Mouse (Mus musculus): ENCODE data around the gene Dido1. TPM values are rescaled to one million over a fixed set of nuclear protein-coding genes. Genes with fewer than 3 reads are reported as not detected.

The Dido1 gene
- 21.8 and 24.1 TPM in 2 replicates for polyA plus RNA-seq (2015; fragmentation: Nextera tagmentation; extraction: Ambion mirVana)

GRCm38 (mm10) chr2:180709923-180710272, at the start of gene Dido1, which contains the start of gene Gid8:
Gene Dido1, minus strand, starts transcription at chr2:180709999.
Gene Gid8, plus strand, starts transcription at chr2:180710117.
- Histone ChIP-seq H3K27me3 (no peaks in the 10 kb centered on the region), H3K36me3 (peaks cover 18% of the 10 kb centered on the region), H3K4me2 (peak within 1 kb of the TSS; percentile 93), H3K27ac (replicated peaks) (peak within 1 kb of the TSS; percentile 86), H3K4me3 (peak within 1 kb of the TSS; percentile 98), H3K9ac (peak within 1 kb of the TSS; percentile 98), H3K4me1 (replicated peaks) (peaks cover 39% of the 10 kb centered on the region), H3K9me3 (no peaks in the 10 kb centered on the region)
- under 1% methylated on average over 40 of the region's 43 CpGs for WGBS
- ATAC-seq (ENCODE audit: low read depth), result peak; percentile 93

- 28% methylated on average over 15 of the region's 15 CpGs for WGBS
- Histone ChIP-seq H3K4me2 (peak overlapping the region; percentile 7; the same call in 1 of the 2 replicates), H3K9ac (no peak overlapping the region), H3K27ac (replicated peaks) (peak overlapping the region; percentile 65), H3K36me3 (no peaks in the 10 kb centered on the region), H3K27me3 (peaks cover 14% of the 10 kb centered on the region), H3K4me1 (replicated peaks) (peaks cover 21% of the 10 kb centered on the region), H3K4me3 (no peak overlapping the region), H3K9me3 (no peaks in the 10 kb centered on the region)
- peak; percentile 80 for ATAC-seq (ENCODE audit: low read depth)
Measured at GRCm38 (mm10) chr2:180758513-180759263, 48.9 kb upstream of the Dido1 start.

GRCm38 (mm10) chr2:180756786-180757185, 47.0 kb upstream of the Dido1 start:
- Histone ChIP-seq H3K27ac (replicated peaks) (no peak overlapping the region), H3K4me2 (no peak overlapping the region), H3K9me3 (no peaks in the 10 kb centered on the region), H3K36me3 (no peaks in the 10 kb centered on the region), H3K4me3 (no peak overlapping the region), H3K4me1 (replicated peaks) (peaks cover 21% of the 10 kb centered on the region), H3K27me3 (peaks cover 27% of the 10 kb centered on the region), H3K9ac (no peak overlapping the region)
- no peak for ATAC-seq (ENCODE audit: low read depth)
- 9% methylated on average over 2 of the region's 2 CpGs for WGBS

- Histone ChIP-seq H3K9ac (no peak overlapping the region), H3K27ac (replicated peaks) (no peak overlapping the region), H3K4me2 (no peak overlapping the region), H3K4me1 (replicated peaks) (peaks cover 21% of the 10 kb centered on the region), H3K4me3 (no peak overlapping the region), H3K36me3 (no peaks in the 10 kb centered on the region), H3K27me3 (peaks cover 27% of the 10 kb centered on the region), H3K9me3 (no peaks in the 10 kb centered on the region)
- ATAC-seq (ENCODE audit: low read depth), result no peak
- 4% methylated on average over 8 of the region's 8 CpGs for WGBS
Measured at GRCm38 (mm10) chr2:180755896-180756295, 46.1 kb upstream of the Dido1 start.

DNA sequence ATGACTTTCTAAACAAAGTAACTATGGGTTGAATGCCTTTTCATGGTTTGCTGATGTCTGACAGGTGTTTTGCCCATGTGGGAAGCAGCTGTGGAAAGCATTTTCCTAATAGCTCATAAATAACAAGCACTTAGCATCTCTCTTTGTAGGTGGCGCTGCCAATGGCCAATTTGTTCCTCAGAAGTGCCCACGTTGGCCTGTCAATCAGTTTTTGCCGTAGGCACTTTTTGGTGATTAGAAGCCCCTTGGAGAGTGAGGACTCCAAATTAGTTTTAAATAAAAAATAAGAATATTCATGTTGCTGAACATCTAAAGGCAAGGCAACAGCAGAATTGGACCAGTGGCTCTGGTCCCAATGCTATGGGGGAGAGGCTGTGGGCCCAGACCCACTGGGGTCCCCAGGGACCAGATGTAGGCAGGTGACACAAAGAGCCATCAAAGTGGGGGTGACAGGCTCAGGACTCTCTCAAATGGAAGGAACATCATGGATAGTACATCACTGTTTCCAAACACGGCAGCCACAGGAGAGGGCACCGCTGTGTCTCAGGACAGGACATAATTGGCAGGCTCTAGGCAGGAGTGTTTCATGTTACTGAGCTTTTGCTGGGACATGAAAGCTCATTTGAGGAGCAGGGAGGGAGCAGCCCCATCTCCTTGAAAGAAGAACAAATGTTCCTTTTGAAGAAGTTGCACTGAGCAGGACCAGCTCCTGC, 45.3 kb upstream of the Dido1 start:
- Histone ChIP-seq H3K27ac (replicated peaks) (no peak overlapping the region), H3K27me3 (peaks cover 27% of the 10 kb centered on the region), H3K4me1 (replicated peaks) (peaks cover 21% of the 10 kb centered on the region), H3K4me2 (no peak overlapping the region), H3K9ac (no peak overlapping the region), H3K36me3 (no peaks in the 10 kb centered on the region), H3K4me3 (no peak overlapping the region), H3K9me3 (no peaks in the 10 kb centered on the region)
- ATAC-seq (ENCODE audit: low read depth), result no peak
- 28% methylated on average over 5 of the region's 5 CpGs for WGBS

GRCm38 (mm10) chr2:180748904-180749303, 39.1 kb upstream of the Dido1 start:
- no peak overlapping the region for H3K4me2 ChIP-seq
- ATAC-seq (ENCODE audit: low read depth), result no peak
- peaks cover 18% of the 10 kb centered on the region for H3K4me1 ChIP-seq (replicated peaks)
- no peaks in the 10 kb centered on the region for H3K9me3 ChIP-seq
- WGBS, result 60% methylated on average over 5 of the region's 5 CpGs
- no peak overlapping the region for H3K4me3 ChIP-seq
- H3K27ac ChIP-seq (replicated peaks), result no peak overlapping the region
- H3K36me3 ChIP-seq, result no peaks in the 10 kb centered on the region
- peaks cover 31% of the 10 kb centered on the region for H3K27me3 ChIP-seq
- no peak overlapping the region for H3K9ac ChIP-seq

DNA sequence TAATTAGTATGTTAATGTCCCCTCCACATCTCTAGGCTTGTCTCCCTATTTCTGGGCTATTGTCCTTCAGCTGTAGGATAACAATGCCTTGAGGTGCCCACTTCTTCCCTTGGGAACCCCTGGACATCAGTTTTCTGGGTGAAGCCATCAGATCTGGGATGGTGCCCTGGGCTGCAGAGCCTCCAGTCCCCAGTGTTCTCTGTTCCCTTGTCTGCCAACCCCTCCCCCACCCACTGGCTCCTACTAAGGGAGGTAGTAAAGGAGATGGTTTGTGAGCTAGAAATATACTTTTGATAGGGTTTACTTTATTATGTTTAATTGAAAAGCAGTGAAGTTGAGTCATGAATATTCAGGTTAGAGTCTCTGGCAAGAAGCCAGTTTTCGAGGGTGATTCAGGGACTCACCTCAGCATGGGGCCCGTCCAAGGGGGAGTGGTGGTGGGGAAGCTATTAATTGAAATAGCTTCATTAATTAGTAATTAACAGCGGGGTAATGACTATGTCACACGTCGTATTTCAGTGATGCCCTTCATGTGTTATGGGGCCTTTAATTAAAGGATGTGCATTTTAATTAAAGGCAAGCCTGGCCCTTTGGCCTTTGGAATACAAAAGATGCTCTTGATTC, 36.9 kb upstream of the Dido1 start:
- H3K36me3 ChIP-seq, result no peaks in the 10 kb centered on the region
- no peak overlapping the region for H3K27ac ChIP-seq (replicated peaks)
- no peak overlapping the region for H3K4me3 ChIP-seq
- H3K4me1 ChIP-seq (replicated peaks), result peaks cover 18% of the 10 kb centered on the region
- H3K27me3 ChIP-seq, result peaks cover 15% of the 10 kb centered on the region
- 12% methylated on average over 5 of the region's 5 CpGs for WGBS
- no peaks in the 10 kb centered on the region for H3K9me3 ChIP-seq
- no peak overlapping the region for H3K4me2 ChIP-seq
- peak; percentile 70 for ATAC-seq (ENCODE audit: low read depth)
- H3K9ac ChIP-seq, result no peak overlapping the region

DNA sequence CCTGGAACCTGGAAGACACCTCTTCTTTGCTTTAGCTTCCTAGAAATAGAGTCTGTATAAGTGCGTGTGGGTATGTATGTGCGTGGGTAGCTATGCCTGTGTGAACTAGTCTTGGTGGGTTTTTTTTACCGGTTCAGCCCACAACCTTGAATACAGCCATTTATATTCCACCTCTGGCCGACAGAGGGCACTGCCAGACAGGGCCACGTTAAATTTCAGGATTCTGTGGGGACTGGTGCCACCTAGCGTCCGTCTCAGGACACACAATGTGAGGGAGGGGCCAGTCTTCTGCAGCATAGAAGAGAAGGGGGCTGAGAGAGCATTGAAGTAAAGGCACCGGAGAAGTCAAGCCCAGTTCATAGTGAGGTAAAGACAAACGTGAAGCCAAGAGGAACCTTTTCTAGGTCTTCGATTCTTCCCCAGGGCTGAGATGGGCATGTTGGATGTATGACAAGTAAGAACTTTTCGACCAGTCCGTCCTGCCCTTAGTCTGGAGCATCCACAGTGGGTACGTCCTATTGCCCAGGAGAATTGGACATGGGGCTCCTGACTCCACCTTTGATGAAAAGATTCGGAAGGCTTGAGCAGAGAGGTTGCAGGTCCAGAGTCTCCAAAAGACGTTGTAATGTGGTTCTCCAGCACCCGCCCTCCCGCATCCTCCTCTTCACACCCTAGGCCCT, 35.6 kb upstream of the Dido1 start:
- WGBS, result 37% methylated on average over 17 of the region's 17 CpGs
- H3K27me3 ChIP-seq, result peaks cover 15% of the 10 kb centered on the region
- ATAC-seq (ENCODE audit: low read depth), result peak; percentile 60
- H3K9ac ChIP-seq, result no peak overlapping the region
- H3K4me1 ChIP-seq (replicated peaks), result peaks cover 18% of the 10 kb centered on the region
- no peaks in the 10 kb centered on the region for H3K9me3 ChIP-seq
- no peak overlapping the region for H3K4me3 ChIP-seq
- H3K4me2 ChIP-seq, result no peak overlapping the region
- no peak overlapping the region for H3K27ac ChIP-seq (replicated peaks)
- no peaks in the 10 kb centered on the region for H3K36me3 ChIP-seq

- no peak for ATAC-seq (ENCODE audit: low read depth)
- Histone ChIP-seq H3K4me2 (no peak overlapping the region), H3K36me3 (no peaks in the 10 kb centered on the region), H3K27me3 (0 out of 2 replicates have a peak, but pooled peaks cover under 1% of the 10 kb centered on the region), H3K4me3 (no peak overlapping the region), H3K27ac (replicated peaks) (no peak overlapping the region), H3K9me3 (no peaks in the 10 kb centered on the region), H3K9ac (no peak overlapping the region), H3K4me1 (replicated peaks) (peaks cover 18% of the 10 kb centered on the region)
- 98% methylated on average over 2 of the region's 2 CpGs for WGBS
Measured at GRCm38 (mm10) chr2:180743321-180743720, 33.5 kb upstream of the Dido1 start.

- Histone ChIP-seq H3K27me3 (no peaks in the 10 kb centered on the region), H3K27ac (replicated peaks) (no peak overlapping the region), H3K9me3 (no peaks in the 10 kb centered on the region), H3K4me2 (no peak overlapping the region), H3K4me3 (no peak overlapping the region), H3K4me1 (replicated peaks) (peaks cover 18% of the 10 kb centered on the region), H3K36me3 (no peaks in the 10 kb centered on the region), H3K9ac (no peak overlapping the region)
- 91% methylated on average over 6 of the region's 6 CpGs for WGBS
- no peak for ATAC-seq (ENCODE audit: low read depth)
Measured at GRCm38 (mm10) chr2:180742820-180743219, 33.0 kb upstream of the Dido1 start.

GRCm38 (mm10) chr2:180741421-180741820, 31.6 kb upstream of the Dido1 start:
- Histone ChIP-seq H3K4me2 (no peak overlapping the region), H3K4me3 (no peak overlapping the region), H3K27me3 (no peaks in the 10 kb centered on the region), H3K36me3 (no peaks in the 10 kb centered on the region), H3K9me3 (no peaks in the 10 kb centered on the region), H3K27ac (replicated peaks) (no peak overlapping the region), H3K4me1 (replicated peaks) (peaks cover 8% of the 10 kb centered on the region), H3K9ac (no peak overlapping the region)
- WGBS, result 84% methylated on average over 7 of the region's 7 CpGs
- no peak for ATAC-seq (ENCODE audit: low read depth)

- ATAC-seq (ENCODE audit: low read depth), result no peak
- no peak overlapping the region for H3K4me3 ChIP-seq
- WGBS, result 34% methylated on average over 3 of the region's 3 CpGs
- H3K9me3 ChIP-seq, result no peaks in the 10 kb centered on the region
- no peaks in the 10 kb centered on the region for H3K27me3 ChIP-seq
- H3K9ac ChIP-seq, result no peak overlapping the region
- no peak overlapping the region for H3K4me2 ChIP-seq
- no peak overlapping the region for H3K27ac ChIP-seq (replicated peaks)
- no peaks in the 10 kb centered on the region for H3K4me1 ChIP-seq (replicated peaks)
- H3K36me3 ChIP-seq, result no peaks in the 10 kb centered on the region
Measured at GRCm38 (mm10) chr2:180740349-180740748, 30.6 kb upstream of the Dido1 start.
